Mouse (Mus musculus) cerebellum, adult 11 months (tissue): ENCODE results near the gene Fxn.
A peak's percentile ranks its signal among the peaks of the same experiment; 100 is the strongest.
"Not testable (repeated sequence)": the region's sequence is repeated elsewhere in the genome, so short reads cannot be mapped to it uniquely, and the experiment has no call there.

Experiments used
- DNase-seq: peaks from one replicate; pipeline ENCODE4 v3.0.0; 2022

Gene Fxn

GRCm38 (mm10) chr19:24241799-24242546, 38.4 kb downstream of the Fxn start:
- DNase-seq = no peak

- no peak for DNase-seq
Observed at GRCm38 (mm10) chr19:24241271-24241670, 39.1 kb downstream of the Fxn start.

- DNase-seq = no peak
Observed at GRCm38 (mm10) chr19:24238011-24238410, 42.4 kb downstream of the Fxn start.

GRCm38 (mm10) chr19:24232356-24232755, 48.0 kb downstream of the Fxn start:
- not testable (repeated sequence) for DNase-seq

- no peak for DNase-seq
Observed at GRCm38 (mm10) chr19:24225305-24225696, 55.1 kb downstream of the Fxn start.

- DNase-seq = peak; percentile 8
Observed at GRCm38 (mm10) chr19:24224500-24225304, 55.7 kb downstream of the Fxn start, which contains the start of gene Tjp2. Gene Tjp2, minus strand, starts transcription at chr19:24225030.

- DNase-seq = no peak
Observed at GRCm38 (mm10) chr19:24223851-24224251, 56.6 kb downstream of the Fxn start.

GRCm38 (mm10) chr19:24221455-24221854, 59.0 kb downstream of the Fxn start:
- DNase-seq = no peak

GRCm38 (mm10) chr19:24220795-24221445, 59.5 kb downstream of the Fxn start:
- DNase-seq = no peak

GRCm38 (mm10) chr19:24219011-24219410, 61.4 kb downstream of the Fxn start:
- no peak for DNase-seq

GRCm38 (mm10) chr19:24218291-24218690, 62.1 kb downstream of the Fxn start:
- DNase-seq = no peak

GRCm38 (mm10) chr19:24217851-24218250, 62.6 kb downstream of the Fxn start:
- no peak for DNase-seq

GRCm38 (mm10) chr19:24216771-24217170, 63.6 kb downstream of the Fxn start:
- DNase-seq = no peak

GRCm38 (mm10) chr19:24214939-24215338, 65.5 kb downstream of the Fxn start:
- DNase-seq = no peak

GRCm38 (mm10) chr19:24213299-24213698, 67.1 kb downstream of the Fxn start:
- DNase-seq = no peak

- no peak for DNase-seq
Observed at GRCm38 (mm10) chr19:24212552-24213249, 67.7 kb downstream of the Fxn start.
